Mouse (Mus musculus) skeletal muscle tissue, adult 2 months (tissue): Measurements from ENCODE around the gene Gm20390.
A peak's percentile ranks its signal among the peaks of the same experiment; 100 is the strongest.

ENCODE experiments used
- DNase-seq: peaks from one replicate; pipeline ENCODE4 v3.0.0-alpha.2; 2012; ENCODE audit warnings: low read depth, low spot score

Gene Gm20390

GRCm38 (mm10) chr11:93968005-93968847, at the start of gene Gm20390, which contains the start of gene Nme1:
Gm20390 (minus strand) TSS chr11:93968293.
Nme1 (minus strand) TSS chr11:93968521.
- DNase-seq = peak; percentile 99

GRCm38 (mm10) chr11:94003346-94003745, 35.3 kb upstream of the Gm20390 start:
- no peak for DNase-seq

GRCm38 (mm10) chr11:93999276-93999675, 31.2 kb upstream of the Gm20390 start:
- DNase-seq = no peak

- DNase-seq = peak; percentile 52
Measured at GRCm38 (mm10) chr11:93997141-93997775, 29.2 kb upstream of the Gm20390 start.

GRCm38 (mm10) chr11:93996306-93997140, 28.4 kb upstream of the Gm20390 start:
- DNase-seq = peak; percentile 69

- peak; percentile 98 for DNase-seq
Measured at GRCm38 (mm10) chr11:93995720-93996305, 27.7 kb upstream of the Gm20390 start, which contains the start of gene Spag9. Spag9 (plus strand) TSS chr11:93996091.

- peak; percentile 97 for DNase-seq
Measured at GRCm38 (mm10) chr11:93995111-93995719, 27.1 kb upstream of the Gm20390 start.

- no peak for DNase-seq
Measured at GRCm38 (mm10) chr11:93994531-93994930, 26.4 kb upstream of the Gm20390 start.

- DNase-seq = no peak
Measured at GRCm38 (mm10) chr11:93988328-93989062, 20.4 kb upstream of the Gm20390 start.

GRCm38 (mm10) chr11:93987625-93988327, 19.7 kb upstream of the Gm20390 start:
- DNase-seq = peak; percentile 89

- DNase-seq = no peak
Measured at GRCm38 (mm10) chr11:93987026-93987425, 18.9 kb upstream of the Gm20390 start.

GRCm38 (mm10) chr11:93986298-93986697, 18.2 kb upstream of the Gm20390 start:
- no peak for DNase-seq

GRCm38 (mm10) chr11:93985265-93985664, 17.2 kb upstream of the Gm20390 start:
- DNase-seq = no peak

- DNase-seq = no peak
Measured at GRCm38 (mm10) chr11:93984619-93985018, 16.5 kb upstream of the Gm20390 start.

- DNase-seq = no peak
Measured at GRCm38 (mm10) chr11:93979502-93980049, 11.5 kb upstream of the Gm20390 start.

- DNase-seq = no peak
Measured at GRCm38 (mm10) chr11:93972951-93973350, 4.9 kb upstream of the Gm20390 start.

- no peak for DNase-seq
Measured at GRCm38 (mm10) chr11:93969799-93970198, 1.7 kb upstream of the Gm20390 start.

GRCm38 (mm10) chr11:93969171-93969570, 1.1 kb upstream of the Gm20390 start:
- no peak for DNase-seq

GRCm38 (mm10) chr11:93968848-93969128, 695 bp upstream of the Gm20390 start:
- no peak for DNase-seq

- DNase-seq = no peak
Measured at GRCm38 (mm10) chr11:93967381-93967780, 712 bp downstream of the Gm20390 start.
